Mouse (Mus musculus) intestine, postnatal 0 days (tissue): Measurements from ENCODE around the gene Pold2. TPM values are rescaled to one million over a fixed set of nuclear protein-coding genes. Genes with fewer than 3 reads are reported as not detected.
A peak's percentile ranks its signal among the peaks of the same experiment; 100 is the strongest.

Source experiments
- ATAC-seq: fragments of 200-750 bp; cut with Nextera tagmentation; 2 replicates; pipeline ENCODE4 v1.8.0; 2017; ENCODE audit warnings: mild to moderate bottlenecking, moderate TSS enrichment, moderate library complexity
- H3K27ac ChIP-seq: fragments of 300-500 bp; sonication (generic); 2 replicates; pipeline ENCODE4 v1.5.1; 2014; ENCODE audit warnings: mild to moderate bottlenecking, low read depth, low read length, moderate library complexity
- H3K27me3 ChIP-seq: fragments of 300-500 bp; sonication (generic); replicated peaks from 2 replicates; pipeline ENCODE4 v1.6.1; 2014; ENCODE audit warnings: low read length, mixed read lengths; ENCODE audit not compliant: control insufficient read depth, insufficient read depth
- H3K36me3 ChIP-seq: fragments of 300-500 bp; sonication (generic); 2 replicates; pipeline ENCODE4 v1.6.1; 2014; ENCODE audit warnings: mild to moderate bottlenecking, moderate library complexity; ENCODE audit not compliant: control insufficient read depth, insufficient read depth
- H3K4me1 ChIP-seq: fragments of 300-500 bp; sonication (generic); replicated peaks from 2 replicates; pipeline ENCODE4 v1.6.1; 2014; ENCODE audit warnings: antibody characterized with exemption, low read length, mixed read lengths; ENCODE audit not compliant: control insufficient read depth, insufficient read depth
- H3K4me2 ChIP-seq: fragments of 300-500 bp; sonication (generic); replicated peaks from 2 replicates; pipeline ENCODE4 v1.6.1; 2014; ENCODE audit warnings: low read depth, mild to moderate bottlenecking, moderate library complexity
- H3K4me3 ChIP-seq: fragments of 300-500 bp; sonication (generic); 2 replicates; pipeline ENCODE4 v1.5.1; 2014; ENCODE audit warnings: low read depth, low read length
- H3K9ac ChIP-seq: fragments of 300-500 bp; sonication (generic); 2 replicates; pipeline ENCODE4 v1.6.1; 2014; ENCODE audit warnings: mild to moderate bottlenecking, low read depth, low read length
- H3K9me3 ChIP-seq: fragments of 300-500 bp; sonication (generic); 2 replicates; pipeline ENCODE4 v1.6.1; 2016; ENCODE audit warnings: mixed run types; ENCODE audit not compliant: control insufficient read depth
- CTCF ChIP-seq: sonication (generic); IDR thresholded peaks from 2 replicates; pipeline ENCODE4 v1.5.1; 2016; ENCODE audit warnings: low read depth, mild to moderate bottlenecking, control low read depth, antibody characterized with exemption, moderate library complexity
- WGBS: fragments of 180-500 bp; shearing (Covaris S2); extraction: QIAGEN DNeasy Blood & Tissue Kit; methylation state at CpG from one replicate; pipeline ENCODE4 v1.1.7; 2014; 5-methylcytosine and 5-hydroxymethylcytosine counted together
- polyA plus RNA-seq: library from polyadenylated mRNA; unstranded; fragments of >200 nt; fragmentation: Nextera tagmentation; extraction: Ambion mirVana; gene quantifications from 2 replicates; pipeline ENCODE4 v1.2.1, GENCODE M21; 2015

Pold2 gene
- polyA plus RNA-seq, 1 experiment from 2014 or later: 32.7 TPM

- 69% methylated on average over 8 of the region's 8 CpGs for WGBS
- Histone ChIP-seq H3K27me3 (no peaks in the 10 kb centered on the region), H3K9me3 (no peaks in the 10 kb centered on the region), H3K4me1 (no peaks in the 10 kb centered on the region), H3K9ac (no peak overlapping the region), H3K27ac (no peak overlapping the region), H3K4me2 (no peak overlapping the region), H3K4me3 (no peak overlapping the region), H3K36me3 (no peaks in the 10 kb centered on the region)
- ATAC-seq: no peak
- TF ChIP-seq CTCF: no peak
Measured at GRCm38 (mm10) chr11:5916178-5916548, 38.1 kb upstream of the Pold2 start.

GRCm38 (mm10) chr11:5915429-5916177, 37.5 kb upstream of the Pold2 start:
- TF ChIP-seq CTCF: no peak
- Histone ChIP-seq H3K36me3 (no peaks in the 10 kb centered on the region), H3K27ac (no peak overlapping the region), H3K4me1 (no peaks in the 10 kb centered on the region), H3K9me3 (no peaks in the 10 kb centered on the region), H3K27me3 (no peaks in the 10 kb centered on the region), H3K9ac (no peak overlapping the region), H3K4me2 (no peak overlapping the region), H3K4me3 (no peak overlapping the region)
- WGBS: 78% methylated on average over 5 of the region's 5 CpGs
- no peak for ATAC-seq

DNA sequence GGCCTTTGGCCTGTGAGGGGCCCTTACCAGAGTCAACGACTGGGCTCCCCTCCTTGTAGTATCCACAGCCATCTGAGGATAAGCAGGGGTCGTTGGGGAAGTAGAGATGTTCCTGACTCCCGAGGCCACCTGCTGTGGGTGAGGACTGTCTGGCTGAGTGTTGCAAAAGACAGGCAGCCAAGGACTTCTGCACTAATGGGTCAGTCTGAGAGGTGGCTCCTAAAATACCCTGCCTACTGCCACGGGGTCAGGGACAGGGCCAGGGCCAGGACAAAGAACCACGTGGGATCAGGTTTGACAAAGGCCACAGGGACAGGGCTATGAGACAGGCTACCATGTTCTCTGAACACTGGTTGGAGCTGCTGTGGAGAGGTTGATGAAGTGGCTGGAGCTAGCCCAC, 36.8 kb upstream of the Pold2 start:
- Histone ChIP-seq H3K4me2 (no peak overlapping the region), H3K4me1 (no peaks in the 10 kb centered on the region), H3K9ac (no peak overlapping the region), H3K4me3 (no peak overlapping the region), H3K9me3 (no peaks in the 10 kb centered on the region), H3K27ac (no peak overlapping the region), H3K27me3 (no peaks in the 10 kb centered on the region), H3K36me3 (no peaks in the 10 kb centered on the region)
- ATAC-seq: no peak
- 59% methylated on average over 5 of the region's 5 CpGs for WGBS
- no peak for TF ChIP-seq CTCF

GRCm38 (mm10) chr11:5913936-5914335, 35.8 kb upstream of the Pold2 start:
- H3K27ac ChIP-seq: no peak overlapping the region
- no peak for TF ChIP-seq CTCF
- H3K4me1 ChIP-seq: no peaks in the 10 kb centered on the region
- no peak overlapping the region for H3K4me2 ChIP-seq
- H3K9ac ChIP-seq: no peak overlapping the region
- H3K4me3 ChIP-seq: no peak overlapping the region
- H3K9me3 ChIP-seq: no peaks in the 10 kb centered on the region
- H3K27me3 ChIP-seq: no peaks in the 10 kb centered on the region
- WGBS: 76% methylated on average over 4 of the region's 4 CpGs
- ATAC-seq: no peak
- H3K36me3 ChIP-seq: no peaks in the 10 kb centered on the region

- Histone ChIP-seq H3K4me3 (no peak overlapping the region), H3K36me3 (no peaks in the 10 kb centered on the region), H3K4me2 (no peak overlapping the region), H3K27me3 (no peaks in the 10 kb centered on the region), H3K9ac (no peak overlapping the region), H3K9me3 (no peaks in the 10 kb centered on the region), H3K4me1 (no peaks in the 10 kb centered on the region), H3K27ac (no peak overlapping the region)
- WGBS: 65% methylated on average over 8 of the region's 8 CpGs
- no peak for ATAC-seq
- TF ChIP-seq CTCF: no peak
Measured at GRCm38 (mm10) chr11:5913256-5913655, 35.2 kb upstream of the Pold2 start.

GRCm38 (mm10) chr11:5912635-5913034, 34.5 kb upstream of the Pold2 start:
- H3K27me3 ChIP-seq: no peaks in the 10 kb centered on the region
- no peaks in the 10 kb centered on the region for H3K36me3 ChIP-seq
- no peaks in the 10 kb centered on the region for H3K4me1 ChIP-seq
- no peak overlapping the region for H3K4me3 ChIP-seq
- H3K4me2 ChIP-seq: no peak overlapping the region
- ATAC-seq: no peak
- H3K27ac ChIP-seq: no peak overlapping the region
- no peaks in the 10 kb centered on the region for H3K9me3 ChIP-seq
- TF ChIP-seq CTCF: peak; percentile 88
- H3K9ac ChIP-seq: no peak overlapping the region
- WGBS: 33% methylated on average over 5 of the region's 5 CpGs

DNA sequence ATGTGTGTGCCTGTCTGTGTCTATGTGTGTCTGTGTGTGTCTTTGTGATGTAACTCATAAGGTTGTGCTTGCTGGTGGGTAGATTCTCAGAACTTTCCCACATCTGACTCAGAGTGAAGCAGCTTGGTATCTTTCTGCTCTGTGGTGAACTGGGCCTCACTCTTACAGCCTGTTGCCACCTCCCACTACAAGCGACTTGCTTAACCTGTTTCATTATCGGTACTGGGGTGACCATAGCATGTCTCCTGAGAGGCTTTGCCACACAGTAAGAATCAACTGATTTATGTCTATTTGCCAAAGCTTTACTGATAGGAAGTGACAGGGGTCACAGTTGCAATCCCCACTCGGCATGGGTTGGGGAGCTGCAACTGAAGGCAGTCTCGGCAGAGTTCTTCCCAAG, 30.6 kb upstream of the Pold2 start:
- H3K27me3 ChIP-seq: no peaks in the 10 kb centered on the region
- WGBS: 34% methylated on average over 4 of the region's 4 CpGs
- H3K4me1 ChIP-seq: no peaks in the 10 kb centered on the region
- no peak overlapping the region for H3K4me3 ChIP-seq
- no peak overlapping the region for H3K4me2 ChIP-seq
- no peak overlapping the region for H3K27ac ChIP-seq
- H3K9ac ChIP-seq: no peak overlapping the region
- peak; percentile 80 for ATAC-seq
- TF ChIP-seq CTCF: no peak
- no peaks in the 10 kb centered on the region for H3K9me3 ChIP-seq
- H3K36me3 ChIP-seq: no peaks in the 10 kb centered on the region
